Mouse (Mus musculus) liver, adult 2 months (tissue): Measurements from ENCODE around the gene Med15. TPM values are rescaled to one million over a fixed set of nuclear protein-coding genes. Genes with fewer than 3 reads are reported as not detected.

ENCODE experiments used
- DNase-seq: peaks from one replicate; pipeline ENCODE4 v3.0.0-alpha.2; 2011; ENCODE audit warnings: low read depth, low spot score; ENCODE audit errors: extremely low read depth
- H3K27ac ChIP-seq: fragments of 200-500 bp; replicated peaks from 2 replicates; pipeline ENCODE4 v1.5.1; 2012; ENCODE audit warnings: low read depth, mild to moderate bottlenecking, control low read depth, inconsistent platforms, low read length; ENCODE audit not compliant: insufficient read depth
- H3K27me3 ChIP-seq: fragments of 200-500 bp; 2 replicates; pipeline ENCODE4 v1.6.1; 2012; ENCODE audit warnings: mild to moderate bottlenecking, moderate library complexity, low read length, inconsistent platforms; ENCODE audit not compliant: control insufficient read depth, insufficient read depth
- H3K36me3 ChIP-seq: fragments of 200-500 bp; 2 replicates; pipeline ENCODE4 v1.6.1; 2012; ENCODE audit warnings: low read length, inconsistent platforms; ENCODE audit not compliant: control insufficient read depth, insufficient read depth
- H3K4me1 ChIP-seq: fragments of 200-500 bp; 2 replicates; pipeline ENCODE4 v1.6.1; 2011; ENCODE audit warnings: low read length; ENCODE audit not compliant: control insufficient read depth, insufficient read depth
- H3K4me3 ChIP-seq: fragments of 200-500 bp; 2 replicates; pipeline ENCODE4 v1.5.1; 2011; ENCODE audit warnings: low read depth, mild to moderate bottlenecking, control low read depth, low read length, moderate library complexity; ENCODE audit not compliant: insufficient read depth
- H3K79me2 ChIP-seq: fragments of 200-500 bp; 2 replicates; pipeline ENCODE4 v1.6.1; 2012; ENCODE audit warnings: inconsistent platforms, mild to moderate bottlenecking, low read length, moderate library complexity; ENCODE audit not compliant: control insufficient read depth, insufficient read depth
- H3K9ac ChIP-seq: fragments of 200-500 bp; 2 replicates; pipeline ENCODE4 v1.6.1; 2012; ENCODE audit warnings: low read depth, mild to moderate bottlenecking, control low read depth, inconsistent platforms, low read length
- CTCF ChIP-seq: fragments of 200-500 bp; IDR thresholded peaks from 2 replicates; pipeline ENCODE4 v1.5.1; 2011; ENCODE audit warnings: low read depth, low read length, control low read depth
- POLR2A ChIP-seq: fragments of 200-500 bp; IDR thresholded peaks from 2 replicates; pipeline ENCODE4 v1.6.1; 2011; ENCODE audit warnings: low read length, control low read depth; ENCODE audit not compliant: insufficient read depth; ENCODE audit errors: extremely low read depth
- WGBS: fragments of 180-500 bp; shearing (Covaris S2); methylation state at CpG from one replicate; pipeline ENCODE4 v1.1.7; 2018; 5-methylcytosine and 5-hydroxymethylcytosine counted together
- polyA plus RNA-seq: library from polyadenylated mRNA; depleted of rRNA; stranded (reverse); fragments of >200 nt; gene quantifications from 2 replicates; pipeline ENCODE4 v1.2.3, GENCODE M21; 2012
- total RNA-seq: library from RNA; depleted of rRNA; stranded (reverse); fragments of >200 nt; gene quantifications from 2 replicates; pipeline ENCODE4 v1.2.3, GENCODE M21; 2014

Med15 gene
- total and polyA plus RNA-seq, 2 experiments: 14.8 to 49.7 TPM

DNA sequence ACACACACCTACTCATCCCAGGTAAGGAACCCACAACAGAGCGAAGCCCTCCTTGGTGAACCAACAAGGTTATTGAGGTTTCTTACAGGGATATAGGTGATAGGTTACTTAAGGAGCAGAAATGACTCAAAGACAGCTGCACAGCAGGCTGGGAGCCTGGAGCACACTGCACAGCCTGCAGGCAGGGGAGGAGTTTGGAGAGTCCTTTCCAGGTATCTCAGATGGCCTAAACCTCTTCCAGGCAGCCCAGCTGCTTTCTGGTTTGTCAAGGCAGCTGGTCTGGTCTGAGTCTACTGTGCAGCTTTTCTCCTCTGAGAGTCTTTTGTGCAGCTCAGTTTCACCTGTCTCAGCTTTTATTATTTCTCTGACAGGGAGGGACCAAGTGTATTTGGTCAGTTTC, 25.1 kb upstream of the Med15 start:
- TF ChIP-seq CTCF: no peak
- no peak for TF ChIP-seq POLR2A
- Histone ChIP-seq H3K4me3 (no peak overlapping the region), H3K9ac (no peak overlapping the region), H3K27me3 (no peaks in the 10 kb centered on the region), H3K36me3 (no peaks in the 10 kb centered on the region), H3K4me1 (peaks cover 5% of the 10 kb centered on the region), H3K79me2 (peaks cover 8% of the 10 kb centered on the region; the same call in 1 of the 2 replicates), H3K27ac (no peak overlapping the region)
- 100% methylated on average over 1 of the region's 1 CpGs for WGBS
- DNase-seq: no peak

DNA sequence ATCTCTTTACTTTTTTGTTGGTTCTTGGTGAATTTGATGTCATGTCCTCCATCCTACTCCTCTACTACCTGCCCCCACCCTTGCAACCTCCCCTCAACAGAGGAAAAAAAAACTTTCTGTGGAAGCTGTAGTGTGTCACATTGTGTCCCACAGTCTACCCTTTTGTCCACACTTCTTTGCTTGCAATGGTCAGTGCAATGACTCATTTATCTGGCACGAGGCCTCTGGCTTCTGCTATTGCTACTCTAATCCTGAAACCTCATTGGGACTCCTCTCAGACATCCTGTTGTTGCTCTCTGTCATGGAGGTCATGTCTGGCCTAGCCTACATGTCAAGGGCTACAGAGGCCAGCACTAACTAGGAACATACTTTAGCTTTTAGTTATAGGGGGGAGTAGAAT, 21.0 kb upstream of the Med15 start:
- Histone ChIP-seq H3K36me3 (no peaks in the 10 kb centered on the region), H3K27me3 (no peaks in the 10 kb centered on the region), H3K4me1 (no peaks in the 10 kb centered on the region), H3K9ac (no peak overlapping the region), H3K4me3 (no peak overlapping the region), H3K79me2 (no peaks in the 10 kb centered on the region), H3K27ac (no peak overlapping the region)
- DNase-seq: no peak
- 28% methylated on average over 1 of the region's 1 CpGs for WGBS
- TF ChIP-seq POLR2A (no peak), CTCF (no peak)

DNA sequence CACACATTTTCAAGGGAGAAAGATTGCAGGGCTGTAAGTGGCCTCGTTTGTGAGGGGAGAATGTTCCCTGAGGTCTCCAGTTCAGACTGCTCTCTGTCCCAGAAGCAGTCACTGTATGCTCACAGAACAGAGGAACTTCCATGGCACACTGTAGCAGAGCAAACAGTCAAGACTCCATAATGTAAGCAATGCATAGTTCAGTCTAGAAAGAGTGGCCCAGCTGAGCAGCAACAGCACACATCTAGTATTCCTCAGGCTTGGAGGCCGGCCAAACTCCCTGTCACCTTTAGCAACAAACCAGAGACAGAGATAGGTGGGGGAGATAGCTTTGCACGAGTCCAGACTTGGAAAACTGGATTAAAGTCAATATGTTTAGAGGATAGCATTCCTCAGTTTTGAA, 20.3 kb upstream of the Med15 start:
- 30% methylated on average over 3 of the region's 3 CpGs for WGBS
- DNase-seq: no peak
- no peak overlapping the region for H3K27ac ChIP-seq
- H3K79me2 ChIP-seq: no peaks in the 10 kb centered on the region
- no peak overlapping the region for H3K9ac ChIP-seq
- H3K4me1 ChIP-seq: no peaks in the 10 kb centered on the region
- H3K27me3 ChIP-seq: no peaks in the 10 kb centered on the region
- H3K4me3 ChIP-seq: no peak overlapping the region
- TF ChIP-seq POLR2A (no peak), CTCF (no peak)
- no peaks in the 10 kb centered on the region for H3K36me3 ChIP-seq

DNA sequence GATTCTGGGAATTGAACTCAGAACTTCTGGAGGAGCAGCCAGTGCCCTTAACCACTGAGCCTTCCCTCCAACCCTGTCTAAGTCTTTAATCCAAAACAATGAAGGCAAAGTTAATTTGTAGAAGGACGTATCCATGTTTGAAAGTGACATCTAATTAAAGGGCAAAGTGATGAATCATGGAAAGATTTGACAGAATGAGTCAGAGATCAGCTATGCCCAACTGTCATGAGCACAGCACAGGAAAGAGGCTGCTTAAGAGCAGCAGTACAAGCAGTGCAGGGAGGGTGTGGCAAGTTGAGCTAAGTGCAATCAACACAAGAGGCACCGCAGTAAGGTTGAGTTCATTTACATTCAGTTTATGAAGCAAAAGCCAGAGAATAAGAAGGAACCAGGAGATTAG, 12.4 kb upstream of the Med15 start:
- WGBS: 74% methylated on average over 2 of the region's 2 CpGs
- TF ChIP-seq CTCF (no peak), POLR2A (no peak)
- DNase-seq: no peak
- Histone ChIP-seq H3K36me3 (no peaks in the 10 kb centered on the region), H3K4me3 (no peak overlapping the region), H3K27ac (no peak overlapping the region), H3K4me1 (no peaks in the 10 kb centered on the region), H3K27me3 (no peaks in the 10 kb centered on the region), H3K9ac (no peak overlapping the region), H3K79me2 (no peaks in the 10 kb centered on the region)

DNA sequence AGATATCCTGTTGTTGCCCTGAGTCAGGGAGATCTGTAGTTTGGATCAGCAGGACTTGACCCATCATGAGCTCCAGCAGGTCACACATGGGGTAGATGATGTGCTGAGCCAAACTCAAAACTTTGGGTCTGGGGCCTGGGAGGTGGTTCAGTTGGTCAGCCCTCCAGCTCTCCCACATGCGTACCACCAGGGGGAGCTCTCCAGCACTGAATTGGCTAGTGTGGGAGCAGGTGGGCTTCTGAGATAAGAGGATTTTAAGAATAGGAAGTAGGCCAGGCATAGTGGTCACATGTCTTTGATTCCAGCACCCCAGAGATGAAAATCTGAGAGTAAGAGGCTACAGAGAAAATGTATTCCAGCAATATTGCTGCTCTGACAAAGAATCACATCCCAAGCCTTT, 11.8 kb upstream of the Med15 start:
- Histone ChIP-seq H3K27me3 (no peaks in the 10 kb centered on the region), H3K4me3 (no peak overlapping the region), H3K9ac (no peak overlapping the region), H3K27ac (no peak overlapping the region), H3K79me2 (no peaks in the 10 kb centered on the region), H3K36me3 (no peaks in the 10 kb centered on the region), H3K4me1 (no peaks in the 10 kb centered on the region)
- DNase-seq: no peak
- 26% methylated on average over 1 of the region's 1 CpGs for WGBS
- TF ChIP-seq POLR2A (no peak), CTCF (peak; percentile 85)

DNA sequence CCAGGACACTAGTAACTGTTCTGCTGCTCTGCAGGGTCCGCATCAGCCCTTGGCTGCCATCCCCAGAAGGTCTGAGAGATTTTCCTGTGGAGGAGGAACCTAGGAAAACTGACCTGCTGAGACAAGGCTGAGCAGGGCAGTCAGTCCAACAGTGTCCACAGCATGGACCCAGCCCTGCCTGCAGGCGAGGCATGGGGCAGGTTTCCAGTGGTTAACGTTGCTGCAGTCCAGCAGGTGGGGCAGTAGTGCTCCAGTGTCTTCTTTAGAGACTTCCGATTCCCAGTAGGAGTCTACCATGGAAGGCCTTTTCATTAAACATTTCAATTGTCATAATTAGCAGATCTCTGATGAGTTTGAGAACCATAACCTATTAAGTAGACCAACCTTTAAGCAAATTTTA, 10.6 kb upstream of the Med15 start:
- WGBS: 46% methylated on average over 4 of the region's 4 CpGs

DNA sequence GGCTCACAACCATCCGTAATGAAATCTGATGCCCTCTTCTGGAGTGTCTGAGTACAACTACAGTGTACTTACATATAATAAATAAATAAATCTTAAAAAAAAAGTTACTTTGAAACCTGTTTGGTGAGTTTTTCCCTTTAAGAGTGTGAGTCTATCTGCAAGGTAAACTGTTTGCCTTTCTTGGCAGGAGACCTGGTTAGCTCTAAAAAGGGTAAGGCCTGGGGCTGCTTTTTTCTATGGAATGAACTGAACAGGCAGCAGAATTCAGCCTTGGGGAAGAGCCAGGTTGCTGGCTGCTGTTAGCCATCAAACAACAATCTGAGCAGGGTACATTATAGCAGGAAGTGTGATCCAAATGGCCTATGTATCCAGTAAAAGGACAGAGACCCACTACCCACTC, 10.1 kb upstream of the Med15 start:
- no peak overlapping the region for H3K9ac ChIP-seq
- no peak for DNase-seq
- H3K4me1 ChIP-seq: no peaks in the 10 kb centered on the region
- TF ChIP-seq POLR2A: no peak
- no peak overlapping the region for H3K4me3 ChIP-seq
- no peaks in the 10 kb centered on the region for H3K79me2 ChIP-seq
- H3K36me3 ChIP-seq: no peaks in the 10 kb centered on the region
- 88% methylated on average over 1 of the region's 1 CpGs for WGBS
- no peaks in the 10 kb centered on the region for H3K27me3 ChIP-seq
- no peak overlapping the region for H3K27ac ChIP-seq

More for the DNA sequence above, 10.6 kb upstream of the Med15 start:
- Histone ChIP-seq H3K9ac (no peak overlapping the region), H3K36me3 (no peaks in the 10 kb centered on the region), H3K4me3 (no peak overlapping the region), H3K4me1 (no peaks in the 10 kb centered on the region), H3K27ac (no peak overlapping the region), H3K27me3 (no peaks in the 10 kb centered on the region), H3K79me2 (no peaks in the 10 kb centered on the region)
- TF ChIP-seq CTCF: peak; percentile 38
- no peak for TF ChIP-seq POLR2A
- DNase-seq: no peak
